Mouse (Mus musculus) urinary bladder, postnatal 36 days (tissue): ENCODE data around the gene Tmed4.

Source experiments
- DNase-seq, 2 experiments: peaks; one replicate each; pipeline ENCODE4 v3.0.0; 2022; ENCODE audit warnings: low spot score in 2 of 2, mixed read lengths in 1 of 2

The Tmed4 gene

DNA sequence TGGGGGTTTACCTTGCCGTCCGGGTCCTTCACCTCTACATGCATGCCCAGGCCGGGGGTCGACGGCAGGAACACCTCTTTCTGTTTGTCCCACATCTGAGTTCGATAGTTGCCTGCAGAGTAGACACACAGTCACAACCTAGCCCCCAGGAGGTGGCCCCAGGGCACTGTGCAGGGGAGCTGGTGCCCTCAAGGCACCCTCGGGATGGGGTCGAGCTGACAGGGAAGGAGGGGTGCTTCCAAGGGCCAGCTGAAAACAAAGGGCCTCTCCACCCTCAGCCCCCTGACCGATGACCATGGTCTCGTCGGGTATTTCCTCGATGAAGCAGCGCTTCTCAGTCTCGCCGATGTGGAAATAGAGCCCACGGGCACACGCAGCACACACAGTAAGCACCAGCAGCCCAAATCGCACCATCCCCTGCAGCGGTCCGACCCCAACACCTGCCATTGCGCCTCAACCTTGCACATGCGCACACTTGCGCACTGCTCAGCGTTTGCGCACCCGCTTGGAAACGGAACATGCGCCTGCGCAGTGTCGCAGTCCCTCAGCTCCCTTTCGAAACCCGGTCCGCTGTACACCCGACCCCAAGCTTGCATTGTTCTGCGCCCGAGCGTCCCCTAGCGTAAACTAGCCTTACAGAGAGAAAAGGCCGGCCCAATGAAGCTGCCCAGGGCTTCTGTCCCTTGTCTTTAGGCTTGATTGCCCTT, at the start of gene Tmed4:
Tmed4 (minus strand) TSS at position 484 of the 707 bp plus-strand sequence.
- peak; percentile 95 to 99 for DNase-seq

DNA sequence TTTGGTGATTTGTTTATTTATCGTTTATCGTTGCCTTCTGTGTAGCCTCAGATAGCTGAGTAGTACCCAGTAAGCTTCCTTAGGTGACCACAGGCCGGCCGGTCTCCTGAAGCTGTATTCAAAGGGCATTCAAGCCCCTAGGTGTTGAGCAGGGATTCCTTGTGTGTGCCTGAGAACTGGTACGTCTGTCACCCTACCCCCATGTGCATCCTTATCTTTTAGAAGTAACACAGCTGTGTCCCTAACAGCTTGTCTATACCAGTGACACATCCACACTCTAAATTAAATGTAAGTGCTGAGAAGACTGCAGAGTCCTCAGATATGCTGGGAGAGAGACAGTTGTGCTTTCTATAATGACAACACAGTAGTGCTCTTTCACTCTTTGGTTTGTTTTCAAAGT, 48.7 kb upstream of the Tmed4 start:
- DNase-seq, result no peak

DNA sequence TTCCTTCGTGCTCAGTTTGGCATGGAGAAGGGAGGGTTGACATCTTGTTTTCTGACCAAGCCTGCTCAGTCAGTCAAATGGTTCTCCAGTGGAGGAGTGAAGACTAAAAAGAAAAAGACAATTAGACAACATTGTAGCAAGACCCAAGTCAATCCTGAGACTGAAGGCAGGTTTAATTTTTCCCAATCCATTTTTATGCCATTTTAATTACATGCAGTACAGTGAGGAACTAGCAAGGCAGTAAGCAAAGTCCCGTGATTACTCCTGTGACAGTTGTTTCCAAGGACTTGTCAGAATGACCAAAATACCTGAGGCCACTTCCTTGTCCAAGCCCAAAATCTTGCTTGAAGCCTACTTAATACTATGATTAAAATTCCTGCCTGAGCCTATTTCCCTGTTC, 47.4 kb upstream of the Tmed4 start:
- DNase-seq, result no peak

DNA sequence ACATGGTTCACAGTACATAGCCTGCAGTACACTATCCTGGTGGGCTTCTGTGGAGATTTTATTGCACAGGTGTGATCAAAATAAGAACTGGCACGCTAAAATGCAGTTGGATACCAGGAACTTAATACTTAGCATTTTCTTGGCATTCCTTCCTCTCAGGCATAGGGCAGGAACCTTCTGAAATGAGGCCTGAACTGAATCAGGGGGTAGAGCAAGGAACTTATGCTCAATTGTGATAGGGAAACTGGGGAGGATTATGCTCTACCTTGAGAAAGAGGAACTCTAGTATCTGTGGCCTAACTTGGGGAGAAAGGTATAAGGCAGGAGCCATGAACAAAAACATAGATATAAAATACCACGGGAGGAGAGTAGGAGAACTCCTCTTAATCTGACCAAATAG, 44.7 kb upstream of the Tmed4 start:
- DNase-seq, result no peak

DNA sequence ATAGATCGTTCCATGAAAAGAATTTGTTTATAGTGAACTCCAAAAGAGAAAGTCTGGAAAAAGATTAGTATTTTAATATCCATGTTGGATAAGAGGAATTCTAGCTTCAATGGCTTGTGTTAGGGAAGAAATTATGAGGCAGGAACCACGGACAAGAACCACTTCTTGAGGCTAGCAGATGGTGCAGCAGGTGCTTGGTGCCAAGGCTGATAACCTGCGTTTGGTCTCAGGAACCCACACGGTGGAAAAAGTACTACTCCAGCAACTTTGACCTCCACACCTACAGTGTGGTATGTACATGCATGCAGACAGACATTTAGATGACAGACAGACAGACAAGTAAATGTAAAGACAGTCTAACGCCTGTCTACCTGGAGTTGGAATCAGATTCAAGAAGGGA, 43.9 kb upstream of the Tmed4 start:
- no peak for DNase-seq

DNA sequence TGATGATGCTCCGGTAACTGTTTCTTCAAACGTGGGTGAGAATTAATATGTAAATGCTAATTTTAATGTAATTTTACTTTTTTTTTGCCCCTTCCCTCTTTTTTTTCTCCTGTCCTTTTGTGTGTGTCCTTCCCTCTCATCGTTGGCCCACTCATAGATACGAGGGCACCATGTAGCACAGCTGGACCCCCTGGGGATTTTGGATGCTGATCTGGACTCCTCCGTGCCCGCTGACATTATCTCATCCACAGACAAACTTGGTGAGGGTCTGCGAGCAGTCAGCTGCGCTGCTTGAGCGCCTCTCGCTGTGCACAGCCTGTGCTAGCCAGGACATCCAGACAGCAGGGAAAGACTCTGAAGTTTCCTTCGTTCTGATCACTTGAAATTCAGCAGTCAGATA, 42.2 kb upstream of the Tmed4 start:
- DNase-seq, result no peak

DNA sequence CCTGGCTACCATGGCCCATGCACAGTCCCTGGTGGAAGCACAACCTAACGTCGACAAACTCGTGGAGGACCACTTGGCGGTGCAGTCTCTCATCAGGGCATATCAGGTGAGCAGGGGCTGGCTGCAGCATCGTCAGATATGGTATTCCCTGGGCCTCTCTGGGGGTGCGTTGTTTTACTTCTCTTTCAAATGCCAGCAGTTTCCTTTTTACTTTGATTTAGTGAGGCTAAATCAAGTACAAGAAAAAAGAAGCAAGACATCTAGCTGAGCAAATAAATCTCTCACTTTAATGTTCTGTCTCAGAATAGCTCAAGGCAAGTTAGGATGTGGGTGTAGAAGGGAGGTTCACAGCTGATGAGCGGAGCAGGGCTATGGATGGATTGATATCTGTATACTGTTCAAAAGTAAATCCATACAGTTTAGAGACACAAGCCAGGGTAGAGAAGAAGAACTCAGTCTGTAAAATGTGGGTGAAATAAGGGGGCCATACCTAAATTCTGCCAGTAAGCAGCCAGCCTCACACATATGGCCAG, 39.3 kb upstream of the Tmed4 start:
- DNase-seq, result no peak

DNA sequence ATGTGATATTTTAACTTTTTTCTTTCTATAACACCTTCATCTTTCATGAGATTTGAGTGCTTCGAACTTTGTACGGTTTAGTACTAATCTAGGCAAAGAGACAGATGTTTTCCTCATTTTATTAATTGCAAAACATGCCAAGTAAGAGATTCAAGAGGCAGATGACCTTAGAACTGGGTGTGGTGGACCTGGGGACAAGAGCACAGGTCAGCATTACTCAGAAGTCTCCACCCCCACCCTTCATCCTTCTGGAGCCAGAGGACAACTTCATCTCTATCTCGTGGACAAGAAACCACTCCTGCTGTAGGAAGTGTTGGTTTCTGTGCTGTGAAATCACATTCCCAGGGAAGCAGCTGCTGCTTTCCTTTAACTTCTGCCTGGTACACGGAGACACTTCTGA, 33.5 kb upstream of the Tmed4 start:
- DNase-seq, result no peak

DNA sequence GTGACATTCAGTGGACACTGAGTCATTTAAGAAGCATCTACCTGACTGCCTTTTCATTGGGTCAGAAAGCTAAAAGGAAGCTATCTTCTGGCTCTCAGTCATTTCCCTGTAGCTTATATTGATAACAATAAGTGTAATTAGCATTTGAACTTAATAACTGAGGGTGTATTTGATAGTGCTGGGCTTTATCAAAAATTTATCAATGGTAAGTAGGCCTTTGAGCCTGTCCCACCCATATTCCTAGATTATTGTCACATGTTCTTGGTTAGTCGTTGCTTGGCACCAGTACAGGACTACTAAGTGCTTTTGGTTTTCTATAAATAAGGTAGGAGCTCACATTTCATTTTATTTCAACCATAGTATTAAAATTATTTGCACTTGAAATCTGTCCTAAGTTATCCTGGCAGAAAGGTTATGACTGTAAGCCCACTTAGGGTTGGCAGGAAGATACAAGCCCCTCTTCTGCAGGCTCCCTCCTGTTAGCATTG, 31.3 kb upstream of the Tmed4 start:
- DNase-seq, result no peak

DNA sequence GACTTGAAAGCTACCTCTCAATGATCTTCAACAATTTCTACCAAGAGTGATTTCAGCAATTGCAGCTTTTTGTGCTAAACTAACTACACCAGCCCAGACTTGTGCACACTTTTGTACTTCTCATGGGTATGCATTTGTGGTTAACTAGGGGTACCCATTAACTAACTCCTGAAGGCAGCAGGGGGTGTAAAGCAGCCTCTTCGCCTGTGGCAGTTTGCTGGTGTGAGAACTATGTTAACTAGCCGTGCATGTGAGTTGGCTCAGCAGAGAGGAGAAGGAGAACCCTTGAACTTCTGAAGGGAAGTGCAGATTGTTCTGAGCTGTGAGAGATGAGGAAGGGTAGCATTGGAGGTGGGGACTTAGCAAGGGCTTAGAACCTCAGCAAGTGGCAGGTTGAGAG, 28.1 kb upstream of the Tmed4 start:
- DNase-seq, result no peak

DNA sequence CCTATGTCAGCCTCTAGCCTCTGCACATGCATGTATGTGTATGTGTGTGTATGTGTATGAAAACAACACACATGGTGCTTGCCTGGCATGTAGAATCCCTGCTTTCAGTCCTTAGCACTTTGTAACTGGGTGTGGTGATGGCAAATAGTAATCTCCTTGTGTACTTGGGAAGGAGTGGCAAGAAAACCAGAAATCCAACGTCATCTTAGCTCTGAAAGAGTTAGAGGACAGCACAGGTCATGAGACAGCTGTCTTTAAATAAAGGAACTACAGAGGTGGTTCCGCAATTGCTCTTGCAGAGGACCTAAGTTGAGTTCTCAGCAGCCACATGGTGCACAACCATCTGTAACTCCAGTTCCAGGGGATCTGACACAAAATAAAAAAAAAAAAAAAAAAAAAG, 24.8 kb upstream of the Tmed4 start:
- DNase-seq, result no peak

DNA sequence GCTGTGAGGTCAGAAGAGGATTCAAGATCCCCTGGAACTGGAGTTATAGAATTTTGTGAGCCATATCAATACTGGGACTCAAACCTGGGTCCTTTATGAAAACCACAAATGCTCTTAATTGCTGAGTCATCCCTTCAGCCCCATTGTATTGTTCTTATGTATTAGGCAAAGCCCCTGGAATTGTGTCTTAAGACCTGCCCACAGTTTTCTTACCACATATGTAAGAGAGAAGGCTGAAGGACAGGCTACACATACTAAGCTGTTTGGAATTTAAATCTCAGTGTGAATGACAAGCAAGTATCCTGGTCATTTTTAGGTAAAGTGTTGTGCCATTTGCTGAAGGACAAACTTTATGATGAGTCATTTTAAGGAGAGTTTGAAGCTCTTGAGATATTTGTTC, 21.4 kb upstream of the Tmed4 start:
- no peak for DNase-seq

DNA sequence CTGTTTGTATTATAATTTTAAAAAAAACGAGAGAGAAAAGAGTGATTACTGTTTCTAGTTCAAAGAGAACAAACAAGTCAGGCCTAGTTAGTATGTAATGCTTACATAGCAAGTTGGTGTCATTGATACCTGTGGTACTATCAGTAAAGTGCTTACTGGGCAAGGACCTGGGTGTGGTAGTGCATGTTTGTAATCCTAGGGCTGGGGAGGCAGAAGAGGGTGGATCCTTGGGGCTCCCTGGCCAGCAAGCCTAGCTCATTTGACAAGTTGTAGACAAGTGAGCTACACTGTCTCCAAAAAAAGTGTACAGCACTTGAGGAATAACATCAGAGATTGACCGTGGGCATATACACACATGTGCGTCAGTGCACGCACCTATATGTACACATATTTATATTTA, 20.0 kb upstream of the Tmed4 start:
- no peak for DNase-seq

DNA sequence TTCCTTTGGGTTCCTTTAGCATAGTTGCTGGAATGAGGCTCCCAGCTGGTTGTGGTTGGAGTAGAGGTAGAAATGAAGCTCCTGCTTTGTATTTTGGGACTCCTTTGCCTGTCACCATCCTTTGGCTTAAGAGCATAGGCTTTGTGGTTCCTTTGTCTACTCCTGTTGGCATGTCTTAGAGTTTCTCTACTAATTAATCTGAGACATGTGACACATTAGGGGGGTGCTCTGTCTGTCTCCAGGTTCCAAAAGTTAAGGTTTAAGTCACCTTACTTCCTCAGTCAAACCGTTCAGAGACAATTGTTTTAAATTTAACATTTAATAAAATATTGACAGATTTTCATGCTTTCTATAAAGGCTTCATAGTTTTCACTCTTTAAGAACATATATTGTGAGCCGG, 18.9 kb upstream of the Tmed4 start:
- DNase-seq, result no peak

DNA sequence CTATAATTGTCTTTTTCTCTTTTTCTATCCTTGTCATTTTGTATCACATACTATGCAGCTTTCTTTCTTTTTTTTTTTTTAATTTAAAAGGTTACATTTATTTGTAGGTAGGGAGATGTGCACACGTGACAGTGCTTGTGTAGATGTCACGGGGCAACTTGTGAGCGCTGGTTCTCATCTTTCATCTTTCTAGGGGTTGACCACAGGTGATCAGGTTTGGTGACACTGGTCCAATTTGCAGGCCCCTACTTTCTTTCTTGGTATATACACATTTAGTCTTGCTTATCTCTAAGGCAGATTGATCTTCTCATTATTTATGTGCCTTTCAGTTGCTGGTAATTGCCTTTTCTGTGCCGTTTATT, 18.3 kb upstream of the Tmed4 start:
- no peak for DNase-seq

DNA sequence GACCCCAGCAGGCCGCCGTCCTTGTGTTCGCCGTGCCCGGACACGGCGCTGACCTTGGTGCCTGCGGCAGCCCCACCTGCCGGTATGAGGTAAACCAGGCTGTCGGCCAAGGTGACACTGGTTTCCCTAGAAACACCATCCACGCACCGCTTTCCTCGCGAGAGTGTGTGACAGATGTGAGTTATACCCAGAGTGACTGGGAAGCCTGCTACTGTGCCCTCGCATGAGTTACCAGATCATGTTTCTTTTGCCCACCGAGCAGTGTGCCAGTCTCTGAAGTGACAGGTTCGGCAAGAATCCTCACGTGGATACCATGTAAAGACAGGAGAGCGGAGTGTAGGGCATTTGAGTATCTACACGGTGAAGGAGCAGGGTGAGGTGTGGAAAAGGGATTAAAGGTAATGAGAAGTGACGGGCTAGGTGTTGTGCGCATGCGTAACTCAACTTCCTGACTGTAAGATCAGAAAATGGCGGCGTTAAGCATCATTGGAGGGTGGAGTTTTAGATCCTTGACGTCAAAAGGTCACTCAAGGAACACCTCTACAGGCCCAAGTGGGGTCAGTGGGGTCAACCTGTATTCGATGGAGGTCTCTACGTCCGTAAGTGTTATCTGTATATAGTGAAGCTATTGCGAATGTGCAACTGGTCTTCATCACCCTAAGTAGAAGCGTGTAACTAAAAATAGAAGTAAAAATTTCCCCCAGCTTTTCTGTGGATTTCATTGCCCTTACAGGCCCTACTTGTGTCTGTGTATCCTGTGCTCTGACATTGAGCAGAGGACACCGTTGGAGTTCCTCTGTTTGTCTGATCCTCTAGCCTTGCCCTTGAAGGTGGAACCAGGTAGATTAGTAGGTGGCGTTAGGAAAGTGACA, 17.7 kb upstream of the Tmed4 start:
- no peak for DNase-seq

DNA sequence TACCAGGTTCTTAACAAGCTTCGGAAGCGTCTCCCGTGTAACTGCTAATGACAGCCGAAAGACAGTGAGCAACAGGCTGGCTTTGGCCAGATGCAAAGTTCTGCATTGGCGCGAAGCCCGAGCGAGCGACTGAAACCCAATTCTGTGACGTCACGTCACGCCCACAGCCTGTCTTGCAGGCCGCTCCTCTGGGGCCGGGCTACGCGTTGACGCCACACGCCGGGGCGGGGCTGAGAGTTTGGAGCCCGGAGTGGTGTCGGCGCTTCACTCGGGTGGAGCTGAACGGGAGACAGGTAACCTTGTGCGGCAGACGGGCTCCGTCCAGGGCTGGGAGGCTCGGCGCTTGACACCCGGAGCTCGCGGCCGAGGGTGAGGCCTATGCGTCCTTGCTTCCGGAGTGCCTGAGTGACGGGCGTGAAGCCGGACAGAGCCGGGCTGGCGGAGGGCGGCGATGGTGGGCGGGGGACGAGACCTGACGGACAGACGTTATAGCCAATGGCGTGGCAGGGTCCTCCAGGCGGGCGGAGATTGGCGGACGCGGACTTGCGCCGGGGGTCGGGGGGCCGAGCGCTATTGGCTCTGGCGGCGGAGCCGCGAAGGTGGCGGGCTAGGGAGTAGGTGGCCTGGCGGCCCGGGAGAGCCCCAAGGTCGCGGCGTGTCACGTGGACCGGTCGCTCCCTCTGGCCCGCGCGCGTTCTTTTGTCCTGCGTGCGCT, 16.9 kb upstream of the Tmed4 start, which contains the start of gene Ogdh:
Ogdh (plus strand) TSS at position 233 of the 715 bp plus-strand sequence.
- DNase-seq, result peak; percentile 98

DNA sequence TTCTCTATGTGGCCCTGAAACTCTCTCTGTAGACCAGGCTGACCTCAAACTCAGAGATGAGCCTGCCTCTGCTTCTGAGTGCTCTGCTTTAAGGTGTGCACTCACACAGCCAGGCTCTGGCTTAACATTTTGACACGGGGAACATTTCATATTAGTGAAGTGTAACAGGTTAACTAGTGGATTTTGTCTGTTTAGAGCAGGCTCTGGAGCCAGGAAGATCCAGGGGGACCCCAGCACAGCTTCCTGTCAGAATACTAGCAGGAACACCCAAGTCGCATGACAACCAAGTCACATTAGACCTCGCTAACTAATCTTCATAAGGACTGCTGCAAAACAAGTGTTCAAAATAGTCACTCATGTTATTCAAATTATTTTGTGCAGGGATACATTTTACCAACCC, 16.2 kb upstream of the Tmed4 start:
- no peak for DNase-seq

DNA sequence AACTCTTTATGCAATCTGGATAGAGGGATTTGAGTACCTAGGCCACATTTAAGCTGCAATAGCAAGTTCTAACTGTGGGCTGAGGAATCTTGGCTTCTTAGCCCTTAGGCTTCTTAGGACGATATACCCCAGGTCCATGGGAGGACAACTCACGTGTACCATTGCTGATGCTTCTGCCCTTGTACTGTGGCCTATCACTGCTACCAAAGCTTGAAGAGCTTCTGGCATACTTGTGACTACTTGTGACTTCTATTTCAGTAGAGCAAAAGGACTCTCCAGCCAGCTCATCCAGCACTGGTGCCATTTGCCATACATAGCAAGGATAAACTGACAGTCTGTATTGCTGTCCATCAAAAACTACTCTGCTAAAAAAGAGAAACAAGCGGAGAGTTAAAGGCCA, 15.5 kb upstream of the Tmed4 start:
- DNase-seq, result no peak

DNA sequence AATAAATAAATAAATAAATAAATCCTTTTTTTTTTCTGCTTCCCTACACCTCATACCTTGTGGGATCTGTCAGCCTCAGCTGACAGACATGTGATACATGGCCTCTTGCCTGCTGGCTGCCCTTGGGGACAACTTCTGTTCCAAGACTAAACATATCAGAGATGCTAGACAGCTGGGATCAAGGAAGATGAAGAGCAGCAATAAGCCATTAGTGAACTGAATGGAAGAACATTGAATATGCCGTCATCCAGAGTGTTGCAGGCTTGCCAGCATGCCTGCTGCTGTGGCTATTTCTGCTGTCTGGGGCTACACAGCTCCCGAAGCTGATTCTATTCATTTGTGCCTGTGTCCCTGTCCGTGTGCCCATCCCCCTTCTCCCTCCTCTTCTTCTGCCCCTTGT, 8.3 kb upstream of the Tmed4 start:
- no peak for DNase-seq

DNA sequence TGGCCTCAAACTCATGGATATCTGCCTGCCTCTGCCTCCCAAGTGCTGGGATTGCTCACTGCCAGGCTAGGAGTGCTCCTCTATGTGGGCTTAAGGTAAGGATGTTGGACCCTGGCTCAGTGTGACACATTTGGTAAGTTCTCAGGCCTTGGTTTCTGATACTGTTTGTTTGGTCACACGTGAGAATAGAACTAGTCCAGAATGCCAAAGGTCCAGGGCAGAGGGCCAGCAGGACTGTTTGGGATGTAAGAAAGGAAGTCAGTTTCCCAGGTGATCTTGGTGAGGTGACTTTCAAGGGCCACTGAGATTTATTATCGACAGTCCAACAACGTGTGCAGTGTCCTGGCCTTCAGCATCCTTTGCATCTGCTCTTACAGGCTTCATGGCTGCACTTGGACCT, 1.8 kb upstream of the Tmed4 start:
- no peak for DNase-seq

DNA sequence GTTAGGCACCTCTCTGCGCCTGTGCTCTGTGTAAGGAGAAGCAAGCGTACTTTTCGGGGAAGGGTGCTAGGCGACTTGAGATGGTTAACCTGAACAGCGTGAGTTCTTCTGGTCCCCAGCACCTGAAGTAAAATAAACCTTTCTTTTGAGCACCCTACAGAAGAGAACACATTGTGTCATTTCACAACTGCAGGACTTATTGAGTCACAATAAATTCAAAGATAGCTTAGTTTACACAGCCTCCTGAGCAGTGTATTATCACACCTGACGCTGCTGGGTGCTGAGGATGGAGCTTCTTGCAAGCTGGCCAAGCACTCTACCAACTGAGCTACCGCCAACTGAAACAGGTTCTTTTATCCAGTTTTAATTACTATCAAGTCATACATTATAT, 419 bp upstream of the Tmed4 start:
- DNase-seq, result no peak
